Mouse (Mus musculus): ENCODE results near the gene Ung.

Gene Ung

DNA sequence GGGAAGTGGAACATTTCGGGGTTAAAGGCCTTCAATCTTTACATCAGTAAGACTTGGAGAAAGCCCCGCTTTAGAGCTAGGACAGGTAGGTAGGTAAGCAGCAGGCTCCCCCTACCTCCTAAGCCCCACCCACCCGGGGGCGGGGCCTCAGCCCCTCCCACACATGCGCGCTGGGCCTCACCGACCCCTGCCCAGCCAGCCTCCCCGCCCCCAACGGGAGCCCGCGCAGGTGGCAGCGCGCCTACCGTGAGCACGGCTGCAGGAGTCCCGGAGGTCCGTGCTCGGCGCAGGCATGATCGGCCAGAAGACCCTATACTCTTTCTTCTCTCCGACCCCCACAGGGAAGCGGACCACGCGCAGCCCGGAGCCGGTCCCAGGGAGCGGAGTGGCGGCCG lies at the start of gene Ung:
Gene Ung, plus strand, starts transcription at position 176 of the 395 bp plus-strand sequence.
- DNase-seq (ENCODE audit: extremely low spot score, low spot score) = no peak

- DNase-seq (ENCODE audit: extremely low spot score, low spot score) = no peak
Observed at GRCm38 (mm10) chr5:114085501-114085900, 44.7 kb upstream of the Ung start.

- no peak for DNase-seq (ENCODE audit: extremely low spot score, low spot score)
Observed at GRCm38 (mm10) chr5:114087875-114088480, 42.2 kb upstream of the Ung start.

GRCm38 (mm10) chr5:114090421-114091013 lies 39.7 kb upstream of the Ung start:
- no peak for DNase-seq (ENCODE audit: extremely low spot score, low spot score)

DNA sequence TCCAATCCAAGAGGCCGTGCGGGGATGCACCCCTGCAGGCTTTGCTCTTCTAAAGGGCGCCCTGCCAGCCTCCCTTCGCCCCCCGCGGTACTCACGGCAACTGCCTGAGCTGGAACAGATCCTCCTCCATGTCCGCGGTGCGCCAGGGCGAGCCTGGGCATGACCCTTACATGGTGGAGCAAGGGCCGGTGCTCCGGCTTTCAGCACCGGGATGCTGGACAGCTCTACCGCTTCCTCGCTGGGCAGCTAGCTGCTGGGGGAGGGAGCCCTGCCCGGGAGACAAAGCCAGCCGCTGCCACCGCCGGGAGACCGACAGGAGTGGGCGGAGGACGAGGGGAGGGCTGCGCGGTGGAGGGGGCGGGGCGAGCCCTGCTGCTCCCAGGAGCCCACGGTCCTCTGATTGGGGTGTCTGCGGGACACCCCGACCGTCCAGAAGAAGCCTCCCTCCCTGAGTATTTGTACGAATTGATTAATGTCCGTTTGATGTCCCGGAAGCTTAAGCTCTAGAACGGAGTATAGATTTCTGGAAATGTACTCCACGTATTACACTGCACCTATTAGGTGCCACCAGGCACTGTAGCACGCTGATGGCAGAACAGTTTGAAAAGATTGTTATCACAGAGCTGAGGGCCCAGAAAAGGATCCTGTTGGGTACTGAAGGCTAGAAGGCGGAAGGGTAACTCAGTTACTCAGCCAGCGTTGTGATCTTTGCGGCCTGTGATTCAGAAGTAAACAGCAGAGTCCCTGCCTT lies 39.0 kb upstream of the Ung start, which contains the start of gene Svop:
Gene Svop, minus strand, starts transcription at position 514 of the 751 bp plus-strand sequence.
- peak; percentile 88 for DNase-seq (ENCODE audit: extremely low spot score, low spot score)

GRCm38 (mm10) chr5:114099709-114100389 lies 30.3 kb upstream of the Ung start:
- peak; percentile 96 for DNase-seq (ENCODE audit: extremely low spot score, low spot score)

DNA sequence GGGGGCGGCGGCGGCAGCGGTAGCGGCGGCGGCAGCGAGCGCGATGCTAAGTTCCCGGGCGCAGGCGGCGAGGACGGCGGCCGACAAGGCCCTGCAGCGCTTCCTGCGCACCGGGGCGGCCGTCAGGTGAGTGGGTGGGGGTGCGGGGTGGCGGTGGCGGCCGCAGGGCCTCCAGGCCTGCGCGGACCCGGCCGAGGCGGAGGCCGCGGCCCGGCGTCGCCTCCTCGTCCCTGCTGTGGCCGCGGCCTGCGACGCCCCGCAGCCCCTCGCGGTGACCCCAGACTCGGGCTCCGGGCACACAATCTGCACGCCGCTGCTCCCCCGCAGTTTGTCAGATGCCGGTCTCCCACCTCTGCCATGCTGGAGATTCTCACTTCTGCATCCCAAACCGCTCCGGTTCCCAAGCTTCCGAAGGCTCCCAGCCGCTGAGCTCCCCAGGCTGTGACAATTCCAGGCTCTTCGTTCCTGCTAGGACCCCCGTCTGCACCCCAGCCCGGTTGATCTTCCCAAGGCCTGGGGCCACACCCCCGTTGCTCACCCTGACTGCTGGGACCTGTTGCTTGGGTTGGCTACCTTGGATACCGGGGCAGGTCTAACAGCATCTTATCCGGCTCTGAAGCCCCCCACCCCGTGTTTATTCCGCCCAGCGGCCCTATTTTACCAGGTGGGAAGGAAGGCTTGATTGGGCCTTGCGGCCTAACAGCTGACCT lies 29.6 kb upstream of the Ung start:
- DNase-seq (ENCODE audit: extremely low spot score, low spot score) = no peak

GRCm38 (mm10) chr5:114101873-114102272 lies 28.3 kb upstream of the Ung start:
- DNase-seq (ENCODE audit: extremely low spot score, low spot score) = no peak

DNA sequence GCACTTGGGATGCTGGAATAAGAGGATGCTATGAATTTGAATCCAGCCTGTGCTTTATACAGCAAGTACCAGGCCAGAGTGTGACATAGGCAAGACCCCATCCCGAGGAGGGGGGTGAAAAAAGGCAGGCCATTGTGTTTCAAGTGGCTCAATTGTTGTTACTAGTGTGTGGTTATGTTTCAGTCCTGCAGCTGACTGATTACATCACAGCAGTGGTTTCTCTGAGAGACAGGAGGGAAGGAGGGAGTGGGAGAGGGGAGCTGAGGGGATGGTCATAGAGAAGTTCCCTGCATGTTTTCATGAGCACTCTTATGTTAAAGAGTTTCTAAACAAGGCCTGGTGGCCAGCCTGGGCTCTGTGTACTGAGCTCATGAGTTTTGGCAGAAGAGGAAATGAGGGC lies 27.4 kb upstream of the Ung start:
- no peak for DNase-seq (ENCODE audit: extremely low spot score, low spot score)

DNA sequence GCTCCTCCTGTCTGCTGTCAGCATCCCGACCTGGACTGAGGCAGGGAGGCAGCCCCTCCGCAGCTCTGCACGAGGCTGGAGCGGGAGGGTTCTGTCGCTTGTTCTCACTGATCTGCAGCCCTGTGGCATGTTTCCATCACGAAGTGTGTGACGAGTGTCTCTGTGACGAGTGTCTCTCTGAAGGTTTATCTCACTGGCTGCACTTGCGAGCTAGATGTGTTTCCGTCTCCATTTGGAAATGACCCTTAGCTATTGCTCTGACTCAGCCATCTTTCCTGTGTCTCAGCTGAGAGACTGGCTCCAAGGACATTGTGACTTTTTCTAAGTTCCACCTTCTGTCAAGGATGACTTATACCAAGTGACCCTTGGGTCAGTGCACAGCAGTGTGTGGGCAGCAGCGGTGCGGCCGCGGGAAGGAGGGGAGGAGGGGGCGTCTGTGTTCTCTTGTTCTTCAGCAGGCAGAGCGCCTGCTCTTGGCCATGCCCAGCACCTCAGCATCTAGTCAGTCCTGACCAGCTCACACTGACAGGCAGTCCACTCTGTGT lies 23.7 kb upstream of the Ung start:
- no peak for DNase-seq (ENCODE audit: extremely low spot score, low spot score)

DNA sequence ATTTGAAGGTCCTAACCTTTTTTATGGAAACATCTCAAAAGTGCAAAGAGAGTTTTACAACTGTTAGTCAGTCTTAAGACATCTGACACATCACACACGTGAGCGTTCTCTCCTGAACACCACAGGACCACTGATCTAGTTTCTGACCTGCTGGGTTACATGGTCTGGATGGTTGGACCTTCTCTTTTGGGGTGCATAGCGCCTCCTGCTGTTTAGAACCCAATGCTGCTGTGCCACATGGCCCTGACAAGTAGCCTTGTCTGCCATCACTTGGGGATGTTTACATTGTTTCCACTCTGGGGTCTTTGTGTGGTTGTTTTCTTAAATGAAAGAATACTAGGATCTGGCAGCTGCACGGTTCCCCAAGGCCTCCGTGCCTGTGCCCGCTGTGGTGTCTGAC lies 16.9 kb upstream of the Ung start:
- DNase-seq (ENCODE audit: extremely low spot score, low spot score) = no peak

GRCm38 (mm10) chr5:114115030-114115429 lies 15.2 kb upstream of the Ung start:
- no peak for DNase-seq (ENCODE audit: extremely low spot score, low spot score)

DNA sequence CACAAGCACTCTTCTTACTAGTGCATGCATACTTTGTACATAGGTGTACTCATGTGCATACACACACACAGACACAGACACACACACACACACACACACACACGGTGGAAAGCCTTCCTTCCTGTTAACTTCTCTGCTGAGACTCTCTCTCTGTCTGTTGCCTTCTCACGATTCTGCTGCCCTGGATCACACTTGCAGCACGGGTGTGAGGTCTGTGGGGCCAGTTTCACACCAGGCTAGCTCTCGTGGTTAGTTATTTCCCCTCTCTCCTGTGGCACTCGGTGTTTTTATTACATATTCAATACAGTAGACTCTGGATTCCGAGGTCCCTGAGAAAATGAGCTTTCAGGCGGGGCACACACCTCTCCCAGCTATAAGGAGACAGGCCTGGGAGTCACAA lies 13.6 kb upstream of the Ung start:
- DNase-seq (ENCODE audit: extremely low spot score, low spot score) = no peak

DNA sequence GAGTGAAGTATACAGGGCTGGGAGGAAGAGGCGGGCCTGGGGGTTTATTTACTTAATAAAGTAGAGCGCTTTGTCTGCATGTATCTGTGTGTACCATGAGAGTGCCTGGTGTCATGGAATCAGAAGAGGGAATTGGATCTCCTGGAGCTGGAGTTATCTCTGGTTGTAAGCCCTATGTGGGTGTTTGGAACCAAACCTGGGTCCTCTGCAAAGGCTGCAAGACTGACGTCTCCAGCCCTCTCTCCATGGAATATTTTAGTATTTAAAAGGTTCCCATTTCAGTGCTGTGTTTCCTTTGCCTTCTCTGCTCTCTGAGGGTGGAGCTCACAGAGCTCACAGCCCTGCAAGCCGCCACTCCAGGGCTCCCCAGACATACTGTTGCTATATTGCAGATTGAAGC lies 10.4 kb upstream of the Ung start:
- DNase-seq (ENCODE audit: extremely low spot score, low spot score) = no peak

- DNase-seq (ENCODE audit: extremely low spot score, low spot score) = no peak
Observed at GRCm38 (mm10) chr5:114126008-114126407, 4.2 kb upstream of the Ung start.

DNA sequence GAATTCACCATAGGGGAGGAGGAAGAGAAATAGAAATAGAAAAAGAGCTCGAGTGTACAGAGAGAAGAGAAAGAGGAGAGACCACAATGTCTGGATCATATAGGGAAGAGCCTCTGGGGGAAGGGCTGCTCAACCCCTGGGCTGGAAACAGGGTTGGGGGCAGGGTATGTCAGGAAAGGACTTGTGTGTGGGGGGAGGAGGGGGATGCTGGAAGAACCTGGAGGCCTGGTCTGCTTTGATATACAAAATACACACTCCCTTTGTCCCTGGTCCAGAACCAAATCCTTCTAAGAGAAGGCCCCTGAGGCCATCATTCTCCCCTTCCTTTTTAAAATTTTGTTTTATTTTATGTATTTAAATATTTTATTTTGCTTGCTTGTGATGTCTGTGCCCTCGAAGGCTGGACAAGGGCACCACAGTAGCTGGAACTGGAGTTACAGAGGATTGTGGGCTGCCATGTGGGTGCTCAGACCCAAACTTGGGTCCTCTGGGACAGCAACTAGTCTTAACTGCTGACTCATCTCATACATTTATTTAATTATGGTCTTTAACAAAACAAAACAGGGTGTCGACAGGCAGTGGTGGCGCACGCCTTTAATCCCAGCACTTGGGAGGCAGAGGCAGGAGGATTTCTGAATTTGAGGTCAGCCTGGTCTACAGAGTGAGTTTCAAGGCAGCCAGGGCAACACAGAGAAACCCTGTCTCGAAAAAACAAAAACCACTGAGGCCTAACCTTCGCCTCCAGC lies 3.5 kb upstream of the Ung start:
- no peak for DNase-seq (ENCODE audit: extremely low spot score, low spot score)

DNA sequence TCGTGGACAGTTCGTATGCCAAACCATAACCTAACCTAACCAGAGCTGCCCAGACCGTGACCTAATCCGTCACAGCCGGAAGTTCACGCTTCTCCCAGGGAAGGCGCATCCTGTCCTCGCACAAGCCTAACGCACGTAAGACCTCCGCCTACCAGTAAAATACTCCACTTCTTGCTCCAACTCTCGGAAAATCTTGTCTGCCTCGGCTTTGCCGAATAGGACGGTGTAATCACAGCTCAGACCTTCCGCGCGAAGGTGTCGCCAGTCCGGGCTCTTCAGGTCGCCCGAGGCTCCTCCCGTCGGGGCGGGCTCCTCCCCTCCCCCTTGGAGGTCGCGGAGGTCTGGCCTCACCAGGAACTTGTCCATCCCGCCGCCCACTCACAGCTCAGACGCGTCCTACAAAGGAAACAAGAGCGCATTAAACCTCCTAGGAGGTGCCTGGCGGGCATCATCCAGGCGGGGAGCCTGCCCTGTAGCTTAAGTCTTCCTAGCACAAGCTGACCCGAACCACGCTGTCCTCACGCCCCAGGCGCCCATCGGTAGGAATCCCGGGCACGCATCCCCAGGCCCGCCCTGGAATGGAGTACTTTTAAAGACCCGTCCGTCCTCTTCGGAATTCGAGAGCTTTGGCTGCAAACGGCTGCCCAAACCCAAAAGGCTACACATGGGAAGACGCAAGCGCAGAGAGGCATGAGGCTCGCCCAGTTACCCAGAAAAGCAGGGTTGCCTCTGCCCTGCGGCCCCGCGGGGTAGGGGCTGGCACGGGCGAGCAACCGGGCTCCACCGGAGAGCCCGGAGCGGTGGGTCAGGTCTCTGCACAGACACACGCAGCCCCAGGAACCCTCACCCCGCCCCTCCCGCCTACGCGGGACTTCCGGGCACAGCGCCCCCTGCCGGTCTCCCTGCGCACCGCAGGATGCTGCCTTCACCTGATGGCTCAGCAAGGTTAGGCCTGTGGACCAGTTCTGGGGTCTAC lies 2.5 kb upstream of the Ung start, which contains the start of gene Alkbh2:
Gene Alkbh2, minus strand, starts transcription at position 845 of the 976 bp plus-strand sequence.
- peak; percentile 98 for DNase-seq (ENCODE audit: extremely low spot score, low spot score)

DNA sequence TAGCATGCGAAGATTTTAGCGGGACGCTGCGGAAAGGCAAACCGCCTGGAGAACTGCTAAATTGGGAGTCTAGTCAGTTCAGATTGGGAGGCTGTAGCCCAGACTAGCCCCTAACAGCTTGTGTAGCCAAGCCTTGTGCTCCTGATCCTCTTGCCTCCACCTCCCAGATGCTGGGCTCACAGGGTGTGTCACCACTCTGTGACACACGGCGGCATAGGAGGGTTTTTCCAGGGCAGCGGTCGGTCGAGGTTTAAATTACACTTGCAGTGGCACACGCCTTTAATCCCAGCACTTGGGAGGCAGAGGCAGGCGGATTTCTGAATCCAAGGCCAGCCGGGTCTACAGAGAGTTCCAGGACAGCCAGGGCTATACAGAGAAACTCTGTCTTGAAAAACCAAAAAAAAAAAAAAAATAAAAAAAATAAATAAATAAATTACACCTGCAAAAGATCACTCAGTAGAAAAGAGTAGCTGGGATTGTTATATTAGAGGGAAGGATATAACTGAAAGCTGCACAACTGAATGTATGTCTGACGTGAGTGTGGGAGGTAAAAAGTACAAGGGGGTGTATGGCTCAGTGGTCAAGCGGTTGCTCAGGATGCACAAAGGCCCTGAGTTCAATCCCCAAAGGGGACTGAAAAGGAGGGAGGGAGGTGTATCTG lies 506 bp upstream of the Ung start:
- DNase-seq (ENCODE audit: extremely low spot score, low spot score) = no peak

All from neural tube, embryonic 10.5 days (tissue).